Mouse (Mus musculus): ENCODE data around the gene Tns1.

The Tns1 gene

GRCm38 (mm10) chr1:73860421-73860820 is 263.8 kb downstream of the Tns1 start:
- no peak for DNase-seq (ENCODE audit: inconsistent ontology term)
